Mouse (Mus musculus): ENCODE results near the gene Pdrg1. TPM values are rescaled to one million over a fixed set of nuclear protein-coding genes. Genes with fewer than 3 reads are reported as not detected.

Pdrg1 gene
- polyA plus RNA-seq (2017; shearing (Covaris generic)), result 100 to 1,000 TPM; 125 to 167 TPM

GRCm38 (mm10) chr2:153014758-153015593, at the start of gene Pdrg1:
Gene Pdrg1 (minus strand): TSS chr2:153015427.

GRCm38 (mm10) chr2:153031126-153032082, 16.2 kb upstream of the Pdrg1 start, which contains the start of gene Xkr7:
Gene Xkr7 (plus strand): TSS chr2:153031852.

GRCm38 (mm10) chr2:152962091-152962793, 53.0 kb downstream of the Pdrg1 start, which contains the start of gene Ttll9:
Gene Ttll9 (plus strand): TSS chr2:152962485.

Other genes starting within 250 kb of the Pdrg1 start
- gene Bcl2l1, start 183.7 kb downstream of the Pdrg1 start, polyA plus RNA-seq (2017; shearing (Covaris generic)), result 10 to 100 TPM; 53.8 to 70.8 TPM
- 10 to 100 TPM; 12.5 to 18.7 TPM for gene Tpx2, start 167.5 kb downstream of the Pdrg1 start, polyA plus RNA-seq (2017; shearing (Covaris generic))
- not detected for gene Mylk2, start 104.1 kb downstream of the Pdrg1 start, polyA plus RNA-seq (2017; shearing (Covaris generic))
- not detected for gene Foxs1, start 82.2 kb downstream of the Pdrg1 start, polyA plus RNA-seq (2017; shearing (Covaris generic))
- gene Dusp15, start 63.7 kb downstream of the Pdrg1 start, polyA plus RNA-seq (2017; shearing (Covaris generic)), result not detected
- gene Ttll9, start 52.9 kb downstream of the Pdrg1 start, polyA plus RNA-seq (2017; shearing (Covaris generic)), result 1 to 10 TPM in 1 of 2 experiments, under 1 TPM in 1; 0.47 to 1.5 TPM
- gene Xkr7, start 16.4 kb upstream of the Pdrg1 start, polyA plus RNA-seq (2017; shearing (Covaris generic)), result not detected
- gene Ccm2l, start 50.5 kb upstream of the Pdrg1 start, polyA plus RNA-seq (2017; shearing (Covaris generic)), result not detected
- gene Hck, start 93.0 kb upstream of the Pdrg1 start, polyA plus RNA-seq (2017; shearing (Covaris generic)), result 1 to 10 TPM in 1 of 2 experiments, under 1 TPM in 1; 0.66 to 2.5 TPM
- gene Tm9sf4, start 145.9 kb upstream of the Pdrg1 start, polyA plus RNA-seq (2017; shearing (Covaris generic)), result 10 to 100 TPM; 38.1 to 51.4 TPM
- 10 to 100 TPM; 39.5 to 45.2 TPM for gene Tspyl3, start 210.0 kb upstream of the Pdrg1 start, polyA plus RNA-seq (2017; shearing (Covaris generic))
- gene Plagl2, start 226.0 kb upstream of the Pdrg1 start, polyA plus RNA-seq (2017; shearing (Covaris generic)), result 10 to 100 TPM; 22.2 to 26.5 TPM
- 10 to 100 TPM; 15.2 to 17.0 TPM for gene Pofut1, start 226.1 kb upstream of the Pdrg1 start, polyA plus RNA-seq (2017; shearing (Covaris generic))

Measured in activated CD4-positive, CD25-positive, alpha-beta regulatory T cell (primary cell).